Mouse (Mus musculus) bone marrow macrophage, adult 2 months (primary cell): ENCODE measurements around the gene Catsperg1.

ENCODE experiments used
- CTCF ChIP-seq: IDR thresholded peaks from 2 replicates; pipeline ENCODE4 v1.5.1; 2012; ENCODE audit warnings: low read depth, mild to moderate bottlenecking, low read length, moderate library complexity
- POLR2A ChIP-seq: IDR thresholded peaks from 2 replicates; pipeline ENCODE4 v1.6.1; 2012; ENCODE audit warnings: mild to moderate bottlenecking, low read depth, low read length, borderline replicate concordance

GRCm38 (mm10) chr7:29213675-29214082, at the start of gene Catsperg1:
- no peak for TF ChIP-seq CTCF
- TF ChIP-seq POLR2A: no peak
